Mouse (Mus musculus): Measurements from ENCODE around the gene Brip1.
"Not testable (repeated sequence)": the region's sequence is repeated elsewhere in the genome, so short reads cannot be mapped to it uniquely, and the experiment has no call there.

Gene Brip1

GRCm38 (mm10) chr11:86201037-86201786 is at the start of gene Brip1:
TSS of gene Brip1 (minus strand) at chr11:86201193.
- DNase-seq = peak; percentile 90

GRCm38 (mm10) chr11:86232446-86232845 is 31.5 kb upstream of the Brip1 start:
- DNase-seq = no peak

DNA sequence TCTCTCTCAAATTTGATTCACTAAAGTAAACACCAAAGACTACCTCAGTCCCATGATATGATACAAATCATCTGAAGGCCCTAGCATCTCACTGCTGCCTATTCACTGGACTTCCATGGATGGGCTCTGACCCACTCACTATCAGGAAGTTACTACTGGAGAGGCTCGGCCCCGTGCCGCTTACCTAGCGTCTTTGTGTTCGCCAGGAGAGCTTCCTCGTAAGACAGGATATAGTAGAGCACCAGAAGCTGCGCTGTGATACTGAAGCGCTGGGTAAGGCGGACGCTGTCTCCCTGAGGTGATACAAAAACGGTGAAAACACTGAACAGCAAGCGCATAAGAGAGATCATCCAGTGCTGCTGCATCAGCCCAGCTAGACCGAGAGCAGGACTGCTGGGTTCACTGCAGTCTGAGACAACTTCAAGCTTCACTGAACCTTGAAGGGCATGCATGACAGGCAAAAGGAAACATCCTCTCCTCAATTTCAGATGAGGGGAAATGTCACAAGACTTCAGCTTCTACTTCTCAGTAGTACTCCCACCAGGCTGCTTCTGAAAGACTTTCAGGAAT is 30.9 kb upstream of the Brip1 start:
- no peak for DNase-seq

- DNase-seq = no peak
These were observed 25.7 kb upstream of the Brip1 start for GRCm38 (mm10) chr11:86226646-86227180.

DNA sequence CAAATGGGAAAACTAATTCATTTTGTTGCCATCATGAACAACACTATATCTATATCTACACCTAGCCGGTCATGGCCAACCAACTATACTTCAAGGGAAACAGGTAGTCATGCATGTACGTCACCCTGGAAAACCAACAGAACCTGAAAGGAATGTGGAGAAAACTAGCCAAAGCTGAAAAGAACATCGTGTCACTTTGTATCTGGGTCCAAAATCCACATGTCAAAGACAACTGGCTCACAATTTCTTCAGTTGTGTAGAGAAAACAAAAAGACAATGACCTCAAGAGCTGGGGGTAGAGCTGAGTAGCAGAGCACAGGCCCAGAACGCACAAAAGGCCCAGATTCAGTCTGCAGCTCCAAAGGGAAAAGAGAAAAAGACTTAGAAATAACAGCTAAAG is 24.8 kb upstream of the Brip1 start:
- no peak for DNase-seq

GRCm38 (mm10) chr11:86211803-86212202 is 10.8 kb upstream of the Brip1 start:
- DNase-seq = no peak

GRCm38 (mm10) chr11:86209123-86209522 is 8.1 kb upstream of the Brip1 start:
- no peak for DNase-seq

DNA sequence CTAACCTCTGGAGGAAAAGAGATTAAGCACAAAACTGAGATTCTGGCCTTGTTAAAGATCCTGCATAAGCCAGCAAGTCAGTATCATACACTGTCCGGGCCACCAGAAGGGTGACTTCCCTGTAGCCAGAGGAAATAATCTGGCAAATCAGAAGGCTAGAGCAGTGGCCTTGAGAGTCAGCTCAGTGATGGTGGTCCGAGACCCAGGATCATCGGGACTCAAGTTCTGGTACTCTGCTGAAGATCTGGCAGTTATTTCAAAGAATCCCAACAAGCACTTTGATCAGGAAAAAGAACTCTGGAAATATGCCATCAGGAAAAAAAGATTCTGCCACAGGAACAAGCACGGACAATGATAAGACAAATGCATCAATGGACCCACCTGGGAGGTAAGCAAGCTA is 4.9 kb upstream of the Brip1 start:
- DNase-seq = no peak

DNA sequence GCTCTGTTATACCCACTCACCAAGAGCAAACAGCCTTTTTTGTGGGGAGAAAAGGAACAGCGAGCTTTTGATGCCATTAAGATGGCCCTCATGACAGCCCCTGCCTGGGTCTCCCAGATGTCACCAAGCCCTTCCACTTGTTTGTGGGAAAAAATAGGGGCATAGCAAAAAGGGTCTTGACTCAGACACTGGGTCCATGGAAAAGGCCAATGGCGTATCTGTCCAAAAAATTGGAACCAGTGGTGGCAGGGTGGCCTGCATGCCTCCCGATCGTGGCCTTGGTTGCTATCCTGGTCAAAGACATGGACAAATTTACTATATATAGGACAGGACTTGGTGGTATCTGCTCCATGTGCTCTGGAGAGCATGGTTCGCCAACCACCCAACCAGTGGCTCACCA is 4.0 kb upstream of the Brip1 start:
- no peak for DNase-seq

DNA sequence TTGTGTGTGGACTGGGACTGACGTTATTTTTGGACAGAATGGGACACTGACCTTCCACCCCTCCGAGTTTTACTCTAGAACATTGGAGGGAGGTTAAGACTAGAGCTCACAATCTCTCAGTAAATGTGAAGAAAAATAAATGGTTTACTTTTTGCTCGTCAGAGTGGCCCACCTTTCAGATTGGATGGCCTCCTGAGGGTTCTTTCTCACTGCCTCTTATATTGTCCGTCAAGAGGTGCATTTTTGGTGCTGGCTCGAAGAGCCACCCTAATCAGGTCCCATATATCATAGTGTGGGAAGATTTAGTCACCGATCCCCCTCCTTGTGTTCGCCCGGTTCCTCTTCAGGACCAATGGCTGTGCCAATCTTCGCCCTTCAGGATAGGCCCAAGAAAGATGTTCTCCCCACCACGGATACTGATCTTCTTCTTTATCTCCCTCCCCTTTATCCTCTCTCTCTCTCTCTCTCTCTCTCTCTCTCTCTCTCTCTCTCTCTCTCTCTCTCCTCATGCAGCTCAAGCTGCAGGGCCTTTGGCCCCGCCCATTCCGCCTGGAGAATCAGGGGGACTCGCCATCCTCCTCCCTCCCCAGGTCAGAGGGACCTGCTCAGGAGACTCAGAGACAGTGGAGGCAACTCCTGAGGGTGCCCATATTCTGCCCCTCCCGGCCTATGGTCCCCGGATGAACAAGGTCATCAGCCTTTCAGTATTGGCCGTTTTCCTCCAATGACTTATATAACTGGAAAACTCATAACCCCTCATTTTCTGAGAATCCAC is 1.1 kb upstream of the Brip1 start:
- peak; percentile 7 for DNase-seq

- DNase-seq = no peak
These were observed 452 bp downstream of the Brip1 start for GRCm38 (mm10) chr11:86200460-86201021.

DNA sequence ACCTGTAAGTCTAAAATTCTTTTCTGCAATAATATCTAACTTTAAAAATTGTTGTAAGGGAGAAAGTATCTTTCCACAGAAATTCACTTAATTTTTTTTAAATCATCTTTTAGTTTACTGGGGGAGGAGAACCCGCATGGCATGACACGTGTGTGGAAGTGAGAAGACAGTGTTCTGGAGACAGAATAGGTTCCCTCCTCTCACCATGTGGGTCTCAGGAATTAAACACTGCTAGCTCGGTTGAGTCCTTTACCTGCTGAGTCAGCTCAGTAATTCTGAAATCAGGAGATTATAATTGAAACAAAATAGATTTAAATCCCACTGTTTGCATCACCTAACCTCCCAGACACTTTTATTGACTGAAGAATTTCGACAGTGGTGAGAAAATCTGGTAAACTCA is 1.3 kb downstream of the Brip1 start:
- no peak for DNase-seq

DNA sequence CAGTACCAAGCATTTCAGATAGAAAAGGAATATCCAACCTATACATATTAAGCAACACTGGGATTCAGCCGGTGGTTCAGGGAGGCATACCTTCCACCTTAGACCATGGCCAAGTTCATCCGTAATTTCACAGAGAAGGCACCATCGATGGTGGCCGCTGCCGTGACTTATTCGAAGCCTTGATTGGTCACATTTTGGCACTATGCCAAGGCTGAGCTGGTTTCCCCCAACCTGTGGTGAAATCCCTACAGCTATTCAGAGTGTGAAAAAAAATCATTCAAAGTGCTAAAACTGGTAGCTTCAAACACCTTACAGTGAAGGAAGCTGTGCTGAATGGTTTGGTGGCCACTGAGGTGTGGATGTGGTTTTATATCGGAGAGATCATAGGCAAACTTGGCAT is 15.8 kb downstream of the Brip1 start:
- DNase-seq = not testable (repeated sequence)

GRCm38 (mm10) chr11:86175833-86176232 is 25.2 kb downstream of the Brip1 start:
- DNase-seq = no peak

GRCm38 (mm10) chr11:86174173-86174572 is 26.8 kb downstream of the Brip1 start:
- DNase-seq = peak; percentile 7

DNA sequence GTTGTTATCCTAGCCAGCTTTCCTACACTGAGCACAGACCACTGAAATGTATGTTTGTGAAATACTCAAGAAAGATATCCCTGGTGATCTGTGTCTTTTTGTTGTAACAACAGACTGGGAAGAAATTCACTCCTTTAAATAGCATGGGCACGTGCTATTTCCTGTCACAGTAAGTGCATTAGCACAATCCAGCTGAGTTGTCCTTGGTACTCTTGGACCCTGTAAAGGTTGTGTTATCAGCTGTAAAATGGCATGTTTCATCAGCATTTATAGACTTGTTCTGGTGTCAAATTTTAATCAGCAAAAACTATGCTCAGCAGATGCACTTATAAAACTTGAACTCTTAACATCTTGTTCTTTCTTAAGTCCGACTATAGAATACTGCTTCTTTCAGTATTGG is 30.2 kb downstream of the Brip1 start:
- DNase-seq = no peak

DNA sequence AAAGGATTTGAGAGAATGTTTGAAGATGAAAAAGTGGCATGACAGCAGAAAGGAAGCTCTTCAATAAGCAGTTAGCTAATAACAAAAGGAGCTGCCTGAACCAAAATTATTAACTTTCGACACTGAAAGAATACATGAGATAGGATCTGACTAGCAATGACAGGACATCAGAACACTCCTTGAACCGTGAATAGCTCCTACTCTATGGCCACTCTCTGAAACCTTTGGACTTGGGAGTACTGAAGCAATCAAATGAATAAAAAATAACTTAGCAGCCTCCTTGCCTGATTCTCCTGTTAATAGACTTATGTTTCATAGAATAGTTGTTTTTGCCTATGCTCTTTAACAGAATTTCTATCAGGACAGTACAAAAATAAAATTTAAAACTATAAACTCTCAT is 40.7 kb downstream of the Brip1 start:
- no peak for DNase-seq

DNA sequence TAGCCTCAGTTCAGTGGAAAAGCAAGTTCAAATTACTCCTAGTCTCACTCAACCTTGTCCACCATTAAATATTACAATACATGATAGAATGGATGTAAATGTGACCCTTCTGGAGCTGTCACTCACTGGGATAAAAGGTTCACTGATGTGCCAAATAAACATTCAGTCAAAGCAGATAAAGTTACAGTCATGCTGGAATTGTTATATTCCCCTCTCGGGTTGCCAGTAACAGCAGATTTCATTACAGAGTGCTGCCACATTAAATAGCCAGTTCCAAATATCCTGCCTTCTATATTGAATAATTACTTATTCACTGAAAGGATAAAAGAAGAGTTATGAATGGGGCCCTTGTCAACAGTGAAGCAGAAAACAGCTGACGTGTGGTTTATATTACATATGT is 42.0 kb downstream of the Brip1 start:
- DNase-seq = no peak

- DNase-seq = no peak
These were observed 45.4 kb downstream of the Brip1 start for GRCm38 (mm10) chr11:86155638-86156037.

- no peak for DNase-seq
These were observed 69.7 kb downstream of the Brip1 start for GRCm38 (mm10) chr11:86131324-86131723.

DNA sequence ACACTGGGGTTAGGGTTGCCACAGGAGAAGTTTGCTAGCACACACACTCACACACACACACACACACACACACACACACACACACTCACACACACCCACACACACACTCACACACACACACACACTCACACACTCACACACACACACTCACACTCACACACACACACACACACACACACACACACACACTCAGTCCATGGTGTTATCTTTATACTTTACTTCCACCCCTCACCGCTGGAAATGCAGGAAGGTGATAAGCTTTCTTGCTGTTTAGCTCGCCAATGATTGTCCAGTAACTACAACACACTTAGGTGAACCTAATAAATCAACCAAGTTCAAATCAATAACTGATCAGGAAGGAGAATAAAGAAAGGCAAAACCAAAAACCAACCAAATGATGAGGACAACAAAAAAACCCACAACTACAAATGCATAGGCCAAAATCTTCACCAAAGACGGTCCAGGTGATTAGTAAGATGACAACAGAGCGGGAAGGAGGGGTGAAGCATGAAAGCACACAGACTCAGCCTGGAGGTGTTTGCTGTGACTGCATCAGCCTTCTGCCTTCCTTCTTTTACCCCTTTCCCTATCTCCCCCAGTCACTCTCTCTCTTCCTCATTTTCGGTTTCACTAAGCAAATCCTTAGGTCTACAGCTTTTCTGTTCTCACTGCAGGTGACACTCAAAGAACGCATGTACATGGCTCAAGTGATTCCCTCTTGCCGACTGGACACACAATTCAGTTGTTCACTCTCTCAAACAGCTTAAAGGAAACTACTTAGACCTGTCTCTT is 83.7 kb downstream of the Brip1 start:
- no peak for DNase-seq

GRCm38 (mm10) chr11:86115955-86116354 is 85.0 kb downstream of the Brip1 start:
- DNase-seq = no peak

DNA sequence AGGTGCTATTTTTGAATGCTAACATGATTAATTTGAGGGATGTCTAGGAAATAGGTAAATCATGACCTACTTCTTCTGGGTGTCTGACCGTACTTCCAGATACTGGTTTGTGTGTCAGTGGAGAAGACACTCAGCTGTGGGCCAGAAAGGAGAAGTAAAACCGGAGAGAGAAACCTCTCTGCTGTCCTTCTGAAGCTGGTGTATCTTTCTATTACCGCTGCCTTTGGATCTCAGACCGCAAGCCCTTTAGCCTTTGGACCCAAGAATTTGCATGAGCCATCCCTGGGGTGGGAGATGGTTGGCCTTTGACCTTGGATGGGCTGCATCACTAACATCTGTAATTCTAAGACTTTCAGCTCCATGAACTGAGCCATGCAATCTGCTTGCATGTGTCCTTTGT is 93.7 kb downstream of the Brip1 start:
- DNase-seq = no peak
